ENCODE assay signal across 18 mouse cellular contexts in the genomic region with DNA sequence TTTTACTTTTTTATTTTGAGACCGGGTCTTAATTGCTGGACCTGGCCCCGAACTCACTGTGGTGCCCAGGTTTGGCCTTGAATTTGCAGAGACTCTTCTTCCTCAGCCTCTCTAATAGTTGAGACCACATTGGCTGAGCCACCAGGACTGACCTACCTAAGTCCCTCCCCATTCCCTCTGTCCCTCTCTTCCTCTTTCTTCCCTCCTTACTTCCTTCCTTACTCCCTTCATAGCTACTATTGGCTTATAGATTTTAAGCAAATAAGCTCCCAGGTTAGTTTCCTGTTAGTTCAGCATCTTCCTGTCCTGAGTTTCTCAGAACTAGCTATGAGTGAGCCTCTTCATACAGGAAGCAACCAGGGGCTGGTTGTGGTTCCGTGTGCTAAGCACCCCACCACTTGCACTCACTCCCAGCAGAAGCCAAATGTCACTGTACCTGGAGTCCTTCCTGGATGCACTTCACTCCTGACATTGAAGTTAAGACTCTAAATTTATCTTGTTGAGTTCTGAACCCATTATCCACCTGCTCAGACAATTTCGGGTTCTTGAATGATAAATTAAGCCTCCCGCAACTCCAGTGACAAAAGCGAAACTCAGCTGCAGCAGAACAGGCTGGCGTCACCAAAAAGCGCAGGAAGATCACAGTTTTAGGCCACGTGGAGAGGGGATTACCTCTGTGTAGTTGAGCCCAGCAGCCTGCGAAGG. TPM values are rescaled to one million over a fixed set of nuclear protein-coding genes. Genes with fewer than 3 reads are reported as not detected.
DNase-seq lines count a peak whose midpoint lies in the region; ATAC-seq and TF ChIP-seq lines count a peak whose summit lies in the region.
"Had no signal": no experiment of that assay in that cellular context is flagged by ENCODE, and none has a peak within 500 bp of the region (broad histone marks: within the 10 kb centered on the region; RNA-seq: fewer than 3 reads in every experiment).

No protein-coding gene starts in this region.

- 0 out of 2 replicates have a peak overlapping the region, but pooled peaks have one; percentile 12 for H3K27ac ChIP-seq in olfactory bulb, adult 2 months (ENCODE audit: insufficient read depth, low read depth, low read length)
- no peak overlapping the region for H3K27ac ChIP-seq in kidney, embryonic 16.5 days (ENCODE audit: low read length)
- H3K27ac ChIP-seq: embryonic facial prominence, embryonic 15.5 days; hindbrain, postnatal 0 days; stomach, embryonic 15.5 days had no signal

- H3K9ac ChIP-seq in kidney, embryonic 16.5 days (replicated peaks; ENCODE audit: low read length), result no peak overlapping the region
- H3K9ac ChIP-seq: embryonic facial prominence, embryonic 15.5 days; lung, embryonic 14.5 days; stomach, embryonic 15.5 days had no signal

- WGBS in olfactory bulb, adult 2 months, result 77% methylated on average over 10 of the region's 10 CpGs
- 68% methylated on average over 10 of the region's 10 CpGs for WGBS in lung, adult 2 months
- 84% methylated on average over 10 of the region's 10 CpGs for WGBS in kidney, embryonic 16.5 days

- no peaks in the 10 kb centered on the region for H3K9me3 ChIP-seq in kidney, embryonic 16.5 days (ENCODE audit: low read length)
- H3K9me3 ChIP-seq: embryonic facial prominence, embryonic 15.5 days; stomach, embryonic 15.5 days had no signal

- no peaks in the 10 kb centered on the region for H3K27me3 ChIP-seq in kidney, embryonic 16.5 days (ENCODE audit: insufficient read depth, low read length)
- H3K27me3 ChIP-seq: embryonic facial prominence, embryonic 15.5 days; Patski; stomach, embryonic 15.5 days had no signal

- peaks cover 17% of the 10 kb centered on the region for H3K4me1 ChIP-seq in olfactory bulb, adult 2 months (ENCODE audit: control insufficient read depth, insufficient read depth, low read length)
- H3K4me1 ChIP-seq in lung, adult 2 months (ENCODE audit: control insufficient read depth, insufficient read depth, low read length), result peaks cover 11% of the 10 kb centered on the region
- no peaks in the 10 kb centered on the region for H3K4me1 ChIP-seq in kidney, embryonic 16.5 days (ENCODE audit: insufficient read depth, low read length)
- H3K4me1 ChIP-seq: embryonic facial prominence, embryonic 15.5 days; stomach, embryonic 15.5 days had no signal

- H3K36me3 ChIP-seq in kidney, embryonic 16.5 days (ENCODE audit: insufficient read depth, low read length), result no peaks in the 10 kb centered on the region
- H3K36me3 ChIP-seq: embryonic facial prominence, embryonic 15.5 days; stomach, embryonic 15.5 days had no signal

- TF ChIP-seq POLR2A in olfactory bulb, adult 2 months (IDR thresholded peaks at IDR 0.05; ENCODE audit: insufficient read depth, low read depth, low read length), result no peak
- no peak for TF ChIP-seq POLR2A in lung, adult 2 months (IDR thresholded peaks at IDR 0.05; ENCODE audit: borderline replicate concordance, extremely low read depth, low read depth, low read length)

- no peak for TF ChIP-seq CTCF in olfactory bulb, adult 2 months (IDR thresholded peaks at IDR 0.05; ENCODE audit: insufficient read depth, low read depth, low read length)
- no peak for TF ChIP-seq CTCF in lung, adult 2 months (IDR thresholded peaks at IDR 0.05; ENCODE audit: insufficient read depth, low read length)

- ATAC-seq in kidney, embryonic 16.5 days (ENCODE audit: low FRiP score, low TSS enrichment), result no peak
- ATAC-seq: hindbrain, postnatal 0 days; Patski had no signal

- no peak overlapping the region for H3K4me3 ChIP-seq in olfactory bulb, adult 2 months (ENCODE audit: insufficient read depth, low read depth, low read length)
- H3K4me3 ChIP-seq in lung, adult 2 months (replicated peaks; ENCODE audit: extremely low read depth, low read depth, low read length), result no peak overlapping the region
- H3K4me3 ChIP-seq in kidney, embryonic 16.5 days (ENCODE audit: low read length), result no peak overlapping the region
- H3K4me3 ChIP-seq: embryonic facial prominence, embryonic 15.5 days; stomach, embryonic 15.5 days had no signal

- peak; percentile 52 to 54 for DNase-seq in B cell, adult 2 months
- peak; percentile 35 to 42 for DNase-seq in CD8-positive naive resting alpha-beta T cell, adult 2 months (ENCODE audit: low read depth in 2 of 2, low spot score in 2 of 2)
- peak; percentile 85 for DNase-seq in induced T-regulatory cell, adult 2 months (ENCODE audit: low read depth)
- no peak for DNase-seq in layer of hippocampus, adult 11-12 months (ENCODE audit: low spot score)
- no peak for DNase-seq in lung, adult 2 months
- DNase-seq: adrenal gland, adult 2 months; cerebellum, adult 18-20 months; gastrocnemius, postnatal 25 days; heart, postnatal 36 days; lung, embryonic 14.5 days; right cerebral cortex, postnatal 25 days had no signal

- no peak overlapping the region for H3K4me2 ChIP-seq in kidney, embryonic 16.5 days (replicated peaks; ENCODE audit: low read depth, low read length)
- H3K4me2 ChIP-seq: embryonic facial prominence, embryonic 15.5 days; heart, embryonic 11.5 days; lung, embryonic 14.5 days; stomach, embryonic 15.5 days had no signal

RNA-seq across cellular contexts. Expression of gene Ppp1r16b, which starts 41.7 kb away (rescaled TPM):
- 72.6 TPM in 1 of 2 replicates, not detected in the other for polyA plus RNA-seq in olfactory bulb, adult 2 months (2012; ENCODE audit: insufficient read depth, insufficient read length, low replicate concordance, missing spikeins)
- polyA plus RNA-seq in lung, adult 2 months (2012; rRNA removed), result 31.6 and 43.5 TPM in 2 replicates
- polyA plus RNA-seq in kidney, embryonic 16.5 days (2015; fragmentation: Nextera tagmentation; extraction: Ambion mirVana), result 14.1 and 17.7 TPM in 2 replicates

Comparison
In these comparisons a context has a peak if more than half of its experiments do, and no peak if none do; other contexts are left out.
1. DNase-seq: peak in B cell, adult 2 months (2 of 2), CD8-positive naive resting alpha-beta T cell, adult 2 months (2 of 2) and induced T-regulatory cell, adult 2 months (single experiment); none in layer of hippocampus, adult 11-12 months (single experiment) and lung, adult 2 months (single experiment).